Mouse (Mus musculus): ENCODE results near the gene Eif5. TPM values are rescaled to one million over a fixed set of nuclear protein-coding genes. Genes with fewer than 3 reads are reported as not detected.

Gene Eif5
- polyA plus RNA-seq, 1 experiment from 2014 or later, result 549 TPM

- H3K4me2 ChIP-seq (ENCODE audit: low read length), result no peak overlapping the region
- no peak for ATAC-seq
- 69% methylated on average over 4 of the region's 4 CpGs for WGBS
These were observed 19.9 kb upstream of the Eif5 start for GRCm38 (mm10) chr12:111517901-111518300.

GRCm38 (mm10) chr12:111518391-111518790, 19.4 kb upstream of the Eif5 start:
- Histone ChIP-seq H3K9ac (replicated peaks; ENCODE audit: low read depth, low read length) (no peak overlapping the region), H3K4me1 (replicated peaks; ENCODE audit: control insufficient read depth, insufficient read depth, low read length) (no peaks in the 10 kb centered on the region), H3K27ac (ENCODE audit: low read length) (no peak overlapping the region), H3K9me3 (ENCODE audit: control insufficient read depth, low read length) (peaks cover 7% of the 10 kb centered on the region), H3K27me3 (replicated peaks; ENCODE audit: control insufficient read depth, insufficient read depth, low read length) (no peaks in the 10 kb centered on the region), H3K36me3 (ENCODE audit: control insufficient read depth, insufficient read depth) (no peaks in the 10 kb centered on the region), H3K4me3 (replicated peaks; ENCODE audit: low read length) (no peak overlapping the region), H3K4me2 (ENCODE audit: low read length) (no peak overlapping the region)
- ATAC-seq, result no peak
- WGBS, result 93% methylated on average over 9 of the region's 9 CpGs

More at GRCm38 (mm10) chr12:111517901-111518300, 19.9 kb upstream of the Eif5 start:
- Histone ChIP-seq H3K27ac (ENCODE audit: low read length) (no peak overlapping the region), H3K9ac (replicated peaks; ENCODE audit: low read depth, low read length) (no peak overlapping the region), H3K4me3 (replicated peaks; ENCODE audit: low read length) (no peak overlapping the region), H3K4me1 (replicated peaks; ENCODE audit: control insufficient read depth, insufficient read depth, low read length) (no peaks in the 10 kb centered on the region), H3K9me3 (ENCODE audit: control insufficient read depth, low read length) (peaks cover 7% of the 10 kb centered on the region), H3K36me3 (ENCODE audit: control insufficient read depth, insufficient read depth) (no peaks in the 10 kb centered on the region), H3K27me3 (replicated peaks; ENCODE audit: control insufficient read depth, insufficient read depth, low read length) (no peaks in the 10 kb centered on the region)

GRCm38 (mm10) chr12:111519821-111520220, 18.0 kb upstream of the Eif5 start:
- no peak for ATAC-seq
- WGBS, result 66% methylated on average over 5 of the region's 5 CpGs
- H3K27ac ChIP-seq (ENCODE audit: low read length), result no peak overlapping the region
- H3K9me3 ChIP-seq (ENCODE audit: control insufficient read depth, low read length), result peaks cover 7% of the 10 kb centered on the region
- H3K9ac ChIP-seq (replicated peaks; ENCODE audit: low read depth, low read length), result no peak overlapping the region
- H3K27me3 ChIP-seq (replicated peaks; ENCODE audit: control insufficient read depth, insufficient read depth, low read length), result no peaks in the 10 kb centered on the region
- no peaks in the 10 kb centered on the region for H3K4me1 ChIP-seq (replicated peaks; ENCODE audit: control insufficient read depth, insufficient read depth, low read length)
- no peaks in the 10 kb centered on the region for H3K36me3 ChIP-seq (ENCODE audit: control insufficient read depth, insufficient read depth)
- no peak overlapping the region for H3K4me3 ChIP-seq (replicated peaks; ENCODE audit: low read length)
- H3K4me2 ChIP-seq (ENCODE audit: low read length), result no peak overlapping the region

- H3K9ac ChIP-seq (replicated peaks; ENCODE audit: low read depth, low read length), result no peak overlapping the region
- H3K4me2 ChIP-seq (ENCODE audit: low read length), result no peak overlapping the region
- no peaks in the 10 kb centered on the region for H3K4me1 ChIP-seq (replicated peaks; ENCODE audit: control insufficient read depth, insufficient read depth, low read length)
- peaks cover 7% of the 10 kb centered on the region for H3K9me3 ChIP-seq (ENCODE audit: control insufficient read depth, low read length)
- H3K27me3 ChIP-seq (replicated peaks; ENCODE audit: control insufficient read depth, insufficient read depth, low read length), result no peaks in the 10 kb centered on the region
- no peak overlapping the region for H3K4me3 ChIP-seq (replicated peaks; ENCODE audit: low read length)
- no peak for ATAC-seq
- H3K27ac ChIP-seq (ENCODE audit: low read length), result no peak overlapping the region
- H3K36me3 ChIP-seq (ENCODE audit: control insufficient read depth, insufficient read depth), result no peaks in the 10 kb centered on the region
- 89% methylated on average over 2 of the region's 2 CpGs for WGBS
These were observed 16.8 kb upstream of the Eif5 start for GRCm38 (mm10) chr12:111520994-111521393.

GRCm38 (mm10) chr12:111524469-111524868, 13.3 kb upstream of the Eif5 start:
- ATAC-seq, result no peak
- H3K4me1 ChIP-seq (replicated peaks; ENCODE audit: control insufficient read depth, insufficient read depth, low read length), result no peaks in the 10 kb centered on the region
- no peak overlapping the region for H3K4me2 ChIP-seq (ENCODE audit: low read length)
- peaks cover 7% of the 10 kb centered on the region for H3K9me3 ChIP-seq (ENCODE audit: control insufficient read depth, low read length)
- no peaks in the 10 kb centered on the region for H3K36me3 ChIP-seq (ENCODE audit: control insufficient read depth, insufficient read depth)
- H3K9ac ChIP-seq (replicated peaks; ENCODE audit: low read depth, low read length), result no peak overlapping the region
- no peaks in the 10 kb centered on the region for H3K27me3 ChIP-seq (replicated peaks; ENCODE audit: control insufficient read depth, insufficient read depth, low read length)
- H3K27ac ChIP-seq (ENCODE audit: low read length), result no peak overlapping the region
- 62% methylated on average over 1 of the region's 1 CpGs for WGBS
- H3K4me3 ChIP-seq (replicated peaks; ENCODE audit: low read length), result no peak overlapping the region

- WGBS, result 88% methylated on average over 3 of the region's 3 CpGs
- no peak overlapping the region for H3K4me3 ChIP-seq (replicated peaks; ENCODE audit: low read length)
- H3K4me2 ChIP-seq (ENCODE audit: low read length), result no peak overlapping the region
- H3K4me1 ChIP-seq (replicated peaks; ENCODE audit: control insufficient read depth, insufficient read depth, low read length), result no peaks in the 10 kb centered on the region
- H3K27ac ChIP-seq (ENCODE audit: low read length), result no peak overlapping the region
- ATAC-seq, result no peak
- no peaks in the 10 kb centered on the region for H3K27me3 ChIP-seq (replicated peaks; ENCODE audit: control insufficient read depth, insufficient read depth, low read length)
- peaks cover 7% of the 10 kb centered on the region for H3K9me3 ChIP-seq (ENCODE audit: control insufficient read depth, low read length)
- H3K36me3 ChIP-seq (ENCODE audit: control insufficient read depth, insufficient read depth), result no peaks in the 10 kb centered on the region
- no peak overlapping the region for H3K9ac ChIP-seq (replicated peaks; ENCODE audit: low read depth, low read length)
These were observed 12.9 kb upstream of the Eif5 start for GRCm38 (mm10) chr12:111524883-111525282.

GRCm38 (mm10) chr12:111527643-111528281, 10.1 kb upstream of the Eif5 start:
- Histone ChIP-seq H3K9ac (replicated peaks; ENCODE audit: low read depth, low read length) (no peak overlapping the region), H3K4me2 (ENCODE audit: low read length) (no peak overlapping the region), H3K9me3 (ENCODE audit: control insufficient read depth, low read length) (no peaks in the 10 kb centered on the region), H3K4me1 (replicated peaks; ENCODE audit: control insufficient read depth, insufficient read depth, low read length) (no peaks in the 10 kb centered on the region), H3K27ac (ENCODE audit: low read length) (no peak overlapping the region), H3K36me3 (ENCODE audit: control insufficient read depth, insufficient read depth) (no peaks in the 10 kb centered on the region), H3K27me3 (replicated peaks; ENCODE audit: control insufficient read depth, insufficient read depth, low read length) (no peaks in the 10 kb centered on the region), H3K4me3 (replicated peaks; ENCODE audit: low read length) (no peak overlapping the region)
- no peak for ATAC-seq
- 72% methylated on average over 8 of the region's 8 CpGs for WGBS

- Histone ChIP-seq H3K27ac (ENCODE audit: low read length) (no peak overlapping the region), H3K4me1 (replicated peaks; ENCODE audit: control insufficient read depth, insufficient read depth, low read length) (no peaks in the 10 kb centered on the region), H3K36me3 (ENCODE audit: control insufficient read depth, insufficient read depth) (no peaks in the 10 kb centered on the region), H3K4me2 (ENCODE audit: low read length) (no peak overlapping the region), H3K4me3 (replicated peaks; ENCODE audit: low read length) (no peak overlapping the region), H3K27me3 (replicated peaks; ENCODE audit: control insufficient read depth, insufficient read depth, low read length) (no peaks in the 10 kb centered on the region), H3K9ac (replicated peaks; ENCODE audit: low read depth, low read length) (no peak overlapping the region), H3K9me3 (ENCODE audit: control insufficient read depth, low read length) (no peaks in the 10 kb centered on the region)
- no peak for ATAC-seq
- 24% methylated on average over 8 of the region's 8 CpGs for WGBS
These were observed 8.6 kb upstream of the Eif5 start for GRCm38 (mm10) chr12:111529192-111529591.

- H3K27me3 ChIP-seq (replicated peaks; ENCODE audit: control insufficient read depth, insufficient read depth, low read length), result no peaks in the 10 kb centered on the region
- no peak overlapping the region for H3K4me2 ChIP-seq (ENCODE audit: low read length)
- H3K4me1 ChIP-seq (replicated peaks; ENCODE audit: control insufficient read depth, insufficient read depth, low read length), result peaks cover 10% of the 10 kb centered on the region
- no peak overlapping the region for H3K4me3 ChIP-seq (replicated peaks; ENCODE audit: low read length)
- no peak for ATAC-seq
- H3K9me3 ChIP-seq (ENCODE audit: control insufficient read depth, low read length), result no peaks in the 10 kb centered on the region
- no peak overlapping the region for H3K27ac ChIP-seq (ENCODE audit: low read length)
- no peaks in the 10 kb centered on the region for H3K36me3 ChIP-seq (ENCODE audit: control insufficient read depth, insufficient read depth)
- WGBS, result 66% methylated on average over 11 of the region's 11 CpGs
- H3K9ac ChIP-seq (replicated peaks; ENCODE audit: low read depth, low read length), result no peak overlapping the region
These were observed 4.6 kb upstream of the Eif5 start for GRCm38 (mm10) chr12:111533096-111533794.

Measured in forebrain, embryonic 16.5 days (tissue).